Mouse (Mus musculus): ENCODE results near the gene Frmd4a.

DNA sequence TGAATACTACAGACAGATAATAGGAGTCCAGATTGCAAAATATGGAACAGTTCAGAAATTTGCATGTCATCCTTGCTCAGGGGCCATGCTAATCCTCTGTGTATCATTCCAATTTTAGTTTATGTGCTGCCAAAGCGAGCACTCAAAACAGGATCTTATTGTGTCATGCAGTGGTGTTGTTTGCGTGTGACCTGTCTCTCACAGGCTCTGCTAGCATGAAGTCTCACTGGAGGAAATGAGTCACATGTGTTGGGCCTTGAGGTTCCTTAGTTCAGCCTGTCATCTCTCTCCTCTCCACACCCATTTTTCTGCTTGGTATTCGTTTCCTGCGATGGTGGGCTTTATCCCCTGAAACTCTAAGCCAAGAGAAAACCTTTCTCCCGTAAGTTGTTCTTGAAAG, 363.4 kb downstream of the Frmd4a start:
- no peak for TF ChIP-seq CTCF (conservative IDR thresholded peaks at IDR 0.05; ENCODE audit: low read length)
- no peak for TF ChIP-seq NANOG (IDR thresholded peaks at IDR 0.05; ENCODE audit: borderline replicate concordance, low read length)
